Mouse (Mus musculus) fat pad, adult 2 months (tissue): ENCODE measurements around the gene Nova2.

Source experiments
- DNase-seq: peaks from one replicate; pipeline ENCODE4 v3.0.0-alpha.2; 2011; ENCODE audit warnings: low read depth, low spot score; ENCODE audit errors: extremely low read depth

The Nova2 gene

DNA sequence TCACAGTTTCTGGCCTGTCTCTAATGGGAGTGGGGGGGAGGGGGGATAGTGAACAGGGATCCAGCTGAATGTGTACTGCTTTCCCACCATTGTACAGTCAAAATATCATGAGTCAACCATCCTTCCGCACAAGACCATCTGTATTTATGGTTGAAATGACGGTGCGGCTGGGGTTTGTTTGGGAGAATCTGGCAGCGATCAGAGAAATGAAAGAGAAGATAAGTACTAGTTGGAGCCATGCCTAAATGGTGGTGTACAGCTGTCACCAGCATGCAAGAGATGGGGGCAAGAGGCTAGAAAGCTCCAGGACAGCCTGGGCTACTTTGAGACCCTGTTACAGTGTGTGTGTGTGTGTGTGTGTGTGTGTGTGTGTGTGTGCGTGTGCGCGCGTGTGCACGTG, 52.7 kb downstream of the Nova2 start:
- no peak for DNase-seq

DNA sequence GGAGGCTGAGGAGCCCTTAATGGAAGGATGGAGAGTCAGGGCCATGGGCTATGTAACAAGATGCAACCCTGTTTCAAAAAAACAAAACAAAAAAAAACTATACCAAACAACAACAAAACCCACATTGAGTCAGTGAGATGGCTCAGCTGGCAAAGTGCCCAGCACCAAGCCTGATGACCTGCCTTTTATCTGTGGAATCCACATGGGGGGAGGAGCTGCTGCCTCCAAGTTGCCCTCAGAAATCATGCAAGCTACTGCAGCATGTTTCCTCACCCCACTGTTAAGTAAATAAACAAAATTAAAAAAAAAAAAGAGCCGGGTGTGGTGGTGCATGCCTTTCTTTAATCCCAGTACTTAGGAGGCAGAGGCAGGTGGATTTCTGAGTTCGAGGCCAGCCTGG, 60.8 kb downstream of the Nova2 start:
- no peak for DNase-seq

DNA sequence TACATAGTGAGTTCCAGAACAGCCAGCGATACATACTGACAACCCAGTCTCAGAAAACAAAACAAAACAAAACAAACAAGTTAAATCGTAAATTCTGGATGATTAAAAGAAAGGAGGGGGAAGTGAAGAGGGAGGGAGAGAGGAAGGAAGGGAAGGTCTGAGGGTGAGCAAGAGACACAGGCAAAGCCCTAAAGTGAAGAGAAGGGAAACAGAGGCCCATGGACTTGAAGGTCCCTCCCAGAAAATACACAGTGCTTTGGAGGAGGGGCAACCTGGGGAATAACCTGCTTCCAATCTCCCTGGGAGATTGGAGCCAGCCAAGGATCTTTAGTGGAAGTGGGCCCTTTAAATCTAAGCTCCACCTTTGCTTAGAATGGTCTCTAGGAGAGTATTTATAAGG, 61.4 kb downstream of the Nova2 start, which contains the start of gene Nanos2:
Gene Nanos2, plus strand, starts transcription at position 301 of the 400 bp plus-strand sequence.
- DNase-seq = no peak

DNA sequence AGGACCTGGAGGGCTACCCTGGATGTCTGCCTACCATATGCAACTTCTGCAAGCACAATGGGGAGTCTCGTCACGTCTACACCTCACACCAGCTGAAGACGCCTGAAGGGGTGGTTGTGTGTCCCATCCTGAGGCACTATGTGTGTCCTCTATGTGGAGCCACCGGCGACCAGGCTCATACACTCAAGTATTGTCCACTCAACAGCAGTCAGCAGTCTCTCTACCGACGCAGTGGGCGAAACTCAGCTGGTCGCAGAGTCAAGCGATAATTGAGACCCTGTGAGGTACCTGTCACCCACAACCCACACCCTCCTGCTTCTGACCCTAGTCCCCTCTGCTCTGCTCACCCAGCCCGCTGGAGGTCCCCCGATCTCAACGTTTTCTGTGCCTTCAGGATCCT, 62.1 kb downstream of the Nova2 start:
- no peak for DNase-seq

DNA sequence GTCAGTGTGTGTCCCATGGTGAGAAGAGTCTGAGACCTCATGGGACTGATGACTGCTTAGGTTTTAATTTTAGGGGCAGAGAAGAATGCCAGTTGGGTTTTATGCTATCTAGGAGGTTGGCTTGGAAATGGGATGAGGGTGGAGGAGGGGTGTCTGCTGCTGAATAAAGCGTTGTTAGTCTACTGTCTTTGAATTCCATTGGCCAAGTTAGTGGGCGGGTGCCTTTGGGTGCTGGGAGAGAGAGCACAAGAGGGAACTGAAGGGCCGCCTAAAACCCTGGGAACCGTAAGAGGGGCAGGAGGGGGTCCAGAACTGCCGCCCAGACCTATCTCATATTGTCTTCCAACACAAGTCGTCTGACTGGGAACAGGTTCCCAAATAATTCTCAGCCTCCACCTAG, 63.1 kb downstream of the Nova2 start:
- DNase-seq = no peak

DNA sequence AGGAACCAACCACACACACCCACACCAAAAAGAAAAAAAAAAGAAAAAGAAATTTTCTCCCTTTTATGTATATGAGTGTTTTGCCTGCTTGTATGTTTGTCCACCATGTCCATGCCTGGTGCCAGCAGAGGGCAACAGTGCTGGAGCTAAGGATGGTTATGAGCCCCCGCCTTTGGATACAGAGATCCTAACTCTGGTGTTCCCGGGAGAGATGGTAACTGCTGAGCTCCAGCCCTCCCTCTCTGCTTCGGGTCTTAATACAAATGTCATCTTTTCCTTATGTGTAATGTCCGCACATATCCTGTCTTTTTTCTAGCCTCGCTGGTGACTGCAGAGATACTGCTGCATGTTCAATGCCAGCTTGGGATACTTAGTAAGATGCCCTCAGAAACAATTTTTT, 64.3 kb downstream of the Nova2 start:
- DNase-seq = no peak

DNA sequence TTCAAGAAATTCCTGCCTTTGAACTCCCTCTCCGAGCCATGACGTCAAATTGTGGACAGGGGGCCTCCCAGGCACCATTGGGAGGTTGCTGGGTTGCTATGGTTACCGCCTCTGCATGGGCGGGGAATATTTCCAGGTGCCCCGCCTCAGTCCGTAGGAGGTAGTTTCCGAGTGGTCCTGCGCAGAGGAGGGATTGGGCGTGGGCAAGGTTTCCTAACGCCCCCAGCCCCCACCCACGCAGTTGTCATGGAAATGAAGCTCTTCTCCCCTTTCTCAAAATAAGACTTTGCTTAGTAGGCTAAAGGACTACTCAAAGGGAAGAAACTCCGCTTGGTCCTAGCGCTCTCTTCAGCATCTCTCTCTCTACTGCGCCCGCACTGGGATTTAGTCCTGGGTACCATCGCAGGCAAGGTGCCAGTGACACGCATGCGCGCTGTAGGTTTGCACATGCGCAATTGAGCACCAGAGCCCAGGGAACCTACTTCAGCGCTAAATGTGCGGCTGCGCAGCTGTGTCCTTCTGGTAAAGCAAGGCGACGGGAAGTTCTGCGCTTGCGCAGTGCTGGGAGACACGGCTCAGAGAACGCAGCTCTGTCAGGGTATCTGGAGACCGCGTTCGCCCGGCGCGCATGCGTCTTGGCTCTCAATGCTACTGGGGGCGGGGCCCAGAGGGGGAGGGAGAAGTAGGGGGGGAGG, 65.1 kb downstream of the Nova2 start, which contains the start of gene Mypop:
Gene Mypop, plus strand, starts transcription at position 645 of the 695 bp plus-strand sequence.
- DNase-seq = peak; percentile 76

DNA sequence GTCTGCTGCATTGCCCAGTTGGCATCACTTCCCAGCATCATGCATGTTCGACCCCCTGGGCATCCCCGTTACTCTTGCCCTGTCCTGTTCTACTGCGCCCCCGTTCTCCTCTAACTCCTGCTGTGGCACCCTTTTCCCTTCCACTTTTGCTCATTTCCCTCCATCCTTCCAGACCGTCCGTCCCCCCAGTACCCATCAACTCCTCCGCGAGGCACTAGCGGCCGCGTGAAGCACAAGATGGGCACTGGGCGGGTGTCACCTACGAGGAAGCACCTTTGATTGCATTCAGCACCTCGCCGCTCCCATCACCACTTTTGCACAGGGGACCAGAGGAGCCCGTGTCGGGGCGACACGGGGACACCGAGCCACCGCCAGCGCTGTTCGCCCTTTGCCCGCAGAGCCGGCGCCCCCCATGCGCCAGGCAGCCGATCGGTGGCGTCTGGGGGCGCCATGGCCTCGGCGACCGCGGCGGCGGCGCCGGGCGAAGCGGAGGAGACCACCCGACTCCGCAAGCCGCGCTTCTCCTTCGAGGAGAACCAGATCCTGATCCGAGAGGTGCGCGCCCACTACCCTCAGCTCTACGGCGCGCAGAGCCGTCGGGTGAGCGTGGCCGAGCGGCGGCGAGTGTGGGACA, 66.1 kb downstream of the Nova2 start:
- no peak for DNase-seq

DNA sequence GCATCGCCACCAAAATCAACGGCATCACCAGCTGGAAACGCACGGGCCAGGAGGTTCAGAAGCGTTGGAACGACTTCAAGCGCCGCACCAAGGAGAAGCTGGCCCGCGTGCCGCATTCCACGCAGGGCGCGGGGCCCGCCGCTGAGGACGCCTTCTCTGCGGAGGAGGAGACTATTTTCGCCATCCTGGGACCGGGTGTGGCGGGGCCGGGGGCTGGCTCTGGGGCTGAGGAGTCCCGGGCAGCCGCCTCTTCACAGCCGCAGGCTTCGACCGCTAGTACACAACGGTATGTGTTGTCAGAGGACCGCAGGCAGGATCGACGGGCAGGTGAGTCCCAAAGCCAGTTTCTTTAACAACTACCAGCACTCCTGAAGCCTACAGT, 66.6 kb downstream of the Nova2 start:
- DNase-seq = no peak

DNA sequence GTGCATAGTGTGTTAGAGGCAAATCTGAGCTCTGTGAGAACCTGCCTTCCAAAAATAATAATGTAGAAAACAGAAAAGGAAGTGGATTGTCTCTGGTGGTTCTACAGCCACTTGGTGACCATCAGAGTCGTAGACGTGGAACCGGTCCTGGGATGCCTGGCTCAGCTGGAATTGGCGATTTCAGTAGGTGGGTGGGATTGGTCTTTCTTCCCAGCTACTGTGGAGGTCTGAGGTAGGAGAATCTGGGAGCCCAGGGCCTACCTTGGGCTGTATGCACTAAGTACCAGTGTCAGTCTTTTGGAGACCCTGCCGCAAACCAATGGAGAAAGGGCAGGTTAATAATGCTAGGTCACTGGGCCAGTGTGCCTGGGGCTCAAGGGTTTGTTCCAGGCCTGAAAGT, 67.3 kb downstream of the Nova2 start:
- no peak for DNase-seq

DNA sequence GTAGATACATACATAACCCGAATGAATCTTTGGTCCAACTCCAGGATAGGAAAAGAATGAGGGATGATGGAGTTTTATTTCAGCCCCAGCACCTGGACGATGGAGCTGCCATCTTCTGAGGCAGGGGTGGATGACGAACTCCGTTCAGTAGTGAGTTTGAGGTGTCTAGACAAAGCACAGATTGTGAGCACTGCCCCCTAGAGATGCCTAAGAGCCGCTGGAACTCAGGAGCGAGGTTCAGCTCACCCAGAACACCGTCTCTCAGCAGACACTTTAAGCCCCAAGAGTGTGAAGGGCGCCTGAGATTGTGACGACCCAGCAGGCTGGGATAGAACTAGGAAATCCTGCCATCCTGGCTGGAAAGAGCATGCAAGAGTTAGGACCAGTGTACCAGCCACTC, 73.1 kb downstream of the Nova2 start:
- no peak for DNase-seq

DNA sequence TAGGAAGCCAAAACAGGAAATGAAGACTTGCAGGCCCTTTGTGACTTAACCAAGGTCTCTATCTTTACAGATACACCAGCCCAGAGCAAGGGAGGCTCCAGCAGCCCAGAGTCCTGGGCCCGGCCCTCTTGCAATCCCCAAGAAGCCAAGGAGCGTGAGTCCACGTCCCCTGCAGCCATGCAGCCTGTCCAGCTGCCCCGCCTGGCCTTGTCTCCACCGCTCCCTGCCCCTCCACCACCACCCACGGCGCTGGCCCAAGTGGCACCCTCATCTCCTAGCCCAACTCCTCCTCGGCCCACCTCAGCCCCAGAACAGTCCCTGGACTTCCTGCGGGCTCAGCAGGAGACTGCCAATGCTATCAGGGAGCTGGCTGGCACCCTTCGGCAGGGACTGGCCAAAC, 74.7 kb downstream of the Nova2 start:
- DNase-seq = no peak

DNA sequence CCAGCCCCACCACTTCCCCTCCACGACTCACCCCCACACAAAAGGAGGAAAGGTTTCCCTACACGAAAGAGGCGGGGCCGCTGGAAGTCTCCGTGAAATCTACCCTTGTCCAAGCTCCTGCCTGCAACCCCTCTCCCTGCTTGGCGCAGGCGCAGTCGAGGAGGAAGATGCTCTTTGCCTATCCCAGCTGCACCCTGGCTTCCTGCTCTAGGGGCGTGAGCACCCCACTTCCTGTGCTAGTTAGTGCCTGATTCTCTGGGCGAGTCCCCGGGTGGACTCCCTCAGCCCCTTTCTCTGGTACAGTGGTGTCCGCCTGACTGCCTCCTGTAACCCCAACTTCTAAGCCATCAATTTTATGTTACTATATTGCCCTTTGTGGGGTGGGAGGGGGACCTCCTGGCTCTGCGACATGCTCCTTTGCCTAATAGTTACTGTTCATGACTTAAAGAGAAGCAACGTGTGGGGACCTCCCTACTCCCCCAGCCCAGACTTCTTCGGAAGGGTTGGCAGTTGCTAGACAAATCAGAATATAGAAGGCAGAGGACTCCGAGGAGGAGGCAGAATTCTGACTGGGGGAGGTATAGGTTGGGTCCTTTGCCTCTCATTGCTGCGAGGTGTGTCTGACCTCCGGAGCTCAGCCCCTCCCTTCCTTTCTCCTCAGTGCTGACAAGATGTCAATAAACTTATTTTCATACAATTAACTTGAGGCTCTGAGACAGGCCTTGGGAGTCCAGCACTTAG, 75.5 kb downstream of the Nova2 start:
- DNase-seq = no peak

DNA sequence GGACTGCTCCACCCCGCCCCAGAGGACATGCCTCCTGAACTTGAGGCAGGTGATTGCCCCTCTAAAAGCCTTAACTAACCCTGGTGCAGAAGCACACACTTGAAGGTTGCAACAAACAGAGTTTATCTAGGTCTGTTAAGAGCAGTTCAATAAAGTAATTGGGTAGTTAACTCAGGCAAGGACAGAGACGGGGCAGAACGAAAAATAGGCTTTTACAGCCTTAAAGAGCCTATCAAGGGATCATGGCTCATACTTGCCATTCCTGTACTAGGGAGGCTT, 76.1 kb downstream of the Nova2 start:
- DNase-seq = no peak

DNA sequence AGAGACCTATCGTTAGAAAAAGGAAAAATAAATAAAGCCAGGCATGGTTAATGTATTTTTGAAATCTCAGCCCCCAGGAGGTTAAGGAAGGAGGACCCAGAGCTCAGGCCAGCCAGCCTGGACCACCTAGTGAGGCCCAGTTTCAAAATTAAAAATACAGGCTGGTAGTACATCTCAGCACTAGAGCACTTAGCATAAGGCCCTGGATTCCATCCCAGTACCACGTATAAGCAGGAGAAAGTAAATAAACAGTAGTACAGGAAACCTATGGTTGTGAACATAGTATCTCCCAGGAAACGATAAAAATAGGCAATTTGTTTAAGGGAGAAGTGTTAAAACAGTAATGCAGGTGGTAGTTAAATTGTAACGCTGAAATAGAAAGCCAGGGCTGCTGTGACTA, 76.4 kb downstream of the Nova2 start:
- no peak for DNase-seq

DNA sequence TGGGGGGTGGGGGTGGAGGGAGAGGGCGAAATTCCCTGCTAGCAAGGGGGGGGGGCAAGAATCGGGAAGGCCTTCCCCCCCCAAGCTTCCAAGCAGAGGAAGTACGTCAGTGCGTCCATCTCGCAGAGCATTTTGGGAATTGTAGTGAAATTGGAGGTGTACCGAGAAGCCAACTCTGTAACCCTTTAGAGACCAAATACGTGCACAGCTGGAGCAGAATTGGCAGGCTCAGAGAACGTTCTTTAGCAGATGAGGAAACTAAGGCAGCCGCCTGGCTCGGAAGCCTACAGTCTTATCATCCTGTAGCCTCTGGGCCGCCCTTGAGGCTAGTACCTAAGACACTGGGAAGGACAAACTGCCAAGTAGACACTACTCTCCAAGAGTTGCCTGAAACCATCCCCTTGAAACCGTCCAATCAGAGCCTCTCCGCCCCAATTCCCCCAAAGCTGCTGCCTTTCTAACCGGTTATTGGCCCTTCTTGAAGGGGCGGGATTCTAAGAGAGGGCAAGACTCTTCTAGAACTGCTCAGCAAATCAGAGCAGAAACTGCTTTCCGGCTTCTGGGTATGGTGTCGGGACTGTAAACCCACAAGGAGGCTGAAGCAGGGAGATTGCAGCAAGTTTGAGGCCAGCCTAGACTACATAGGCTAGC, 77.3 kb downstream of the Nova2 start:
- DNase-seq = peak; percentile 61

DNA sequence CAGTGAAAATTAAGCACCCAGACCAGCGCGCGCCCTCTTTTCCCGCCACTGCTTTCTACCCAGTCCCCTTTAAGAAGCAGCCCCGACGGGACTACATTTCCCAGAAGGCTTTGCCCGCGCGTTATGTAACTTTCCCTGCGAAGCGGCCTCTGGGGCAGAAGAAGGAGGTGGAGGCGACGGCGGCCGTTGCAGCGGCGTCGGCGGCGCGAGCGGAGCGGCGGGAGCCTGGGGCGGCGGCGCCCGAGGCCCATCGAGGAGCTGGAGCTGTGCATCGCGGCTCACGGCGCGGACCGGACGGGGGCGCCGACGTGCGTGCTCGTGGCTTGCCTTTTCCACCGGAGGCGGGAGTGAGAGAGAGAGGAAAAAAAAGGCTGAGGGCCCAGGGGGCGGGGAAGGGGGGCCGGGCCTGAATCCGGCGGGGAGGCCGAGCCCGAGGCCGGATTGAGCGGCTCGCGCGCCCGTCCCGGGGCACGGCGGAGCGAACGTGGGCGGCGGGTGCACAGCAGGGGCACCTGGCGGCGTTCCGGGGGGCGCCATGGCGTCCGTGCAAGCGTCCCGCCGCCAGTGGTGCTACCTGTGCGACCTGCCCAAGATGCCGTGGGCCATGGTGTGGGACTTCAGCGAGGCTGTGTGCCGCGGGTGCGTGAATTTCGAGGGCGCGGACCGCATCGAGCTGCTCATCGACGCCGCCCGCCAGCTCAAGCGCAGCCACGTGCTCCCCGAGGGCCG, 78.4 kb downstream of the Nova2 start, which contains the start of gene Irf2bp1:
Gene Irf2bp1, plus strand, starts transcription at position 143 of the 729 bp plus-strand sequence.
- DNase-seq = peak; percentile 51

DNA sequence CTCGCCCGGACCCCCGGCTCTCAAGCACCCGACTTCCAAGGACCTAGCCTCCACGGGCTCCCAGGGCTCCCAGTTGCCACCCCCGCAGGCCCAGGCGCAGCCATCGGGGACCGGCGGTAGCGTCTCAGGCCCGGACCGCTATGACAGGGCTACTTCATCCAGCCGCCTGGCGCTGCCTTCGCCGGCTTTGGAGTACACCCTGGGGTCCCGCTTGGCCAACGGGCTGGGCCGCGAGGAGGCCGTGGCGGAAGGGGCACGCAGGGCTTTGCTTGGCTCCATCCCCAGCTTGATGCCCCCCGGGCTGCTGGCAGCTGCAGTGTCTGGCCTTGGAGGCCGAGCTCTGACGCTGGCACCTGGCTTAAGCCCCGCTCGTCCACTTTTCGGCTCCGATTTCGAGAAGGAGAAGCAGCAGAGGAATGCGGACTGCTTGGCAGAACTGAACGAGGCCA, 79.0 kb downstream of the Nova2 start:
- no peak for DNase-seq

DNA sequence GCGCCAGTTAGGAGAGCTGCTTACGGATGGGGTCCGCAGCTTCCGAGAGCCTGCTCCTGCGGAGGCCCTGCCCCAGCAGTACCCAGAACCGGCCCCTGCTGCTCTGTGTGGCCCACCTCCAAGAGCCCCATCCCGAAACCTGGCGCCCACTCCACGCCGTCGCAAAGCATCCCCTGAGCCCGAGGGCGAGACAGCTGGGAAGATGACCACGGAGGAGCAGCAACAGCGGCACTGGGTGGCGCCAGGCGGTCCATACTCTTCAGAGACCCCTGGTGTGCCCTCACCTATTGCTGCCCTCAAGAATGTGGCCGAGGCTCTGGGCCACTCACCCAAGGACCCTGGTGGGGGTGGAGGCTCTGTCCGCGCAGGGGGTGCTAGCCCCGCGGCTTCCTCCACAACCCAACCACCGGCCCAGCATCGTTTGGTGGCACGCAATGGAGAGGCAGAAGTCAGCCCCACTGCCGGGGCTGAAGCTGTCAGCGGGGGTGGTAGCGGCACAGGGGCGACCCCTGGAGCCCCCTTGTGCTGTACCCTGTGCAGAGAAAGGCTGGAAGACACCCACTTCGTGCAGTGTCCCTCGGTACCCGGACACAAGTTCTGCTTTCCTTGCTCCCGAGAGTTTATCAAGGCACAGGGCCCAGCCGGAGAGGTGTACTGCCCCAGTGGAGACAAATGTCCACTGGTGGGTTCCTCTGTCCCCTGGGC, 79.9 kb downstream of the Nova2 start:
- no peak for DNase-seq

DNA sequence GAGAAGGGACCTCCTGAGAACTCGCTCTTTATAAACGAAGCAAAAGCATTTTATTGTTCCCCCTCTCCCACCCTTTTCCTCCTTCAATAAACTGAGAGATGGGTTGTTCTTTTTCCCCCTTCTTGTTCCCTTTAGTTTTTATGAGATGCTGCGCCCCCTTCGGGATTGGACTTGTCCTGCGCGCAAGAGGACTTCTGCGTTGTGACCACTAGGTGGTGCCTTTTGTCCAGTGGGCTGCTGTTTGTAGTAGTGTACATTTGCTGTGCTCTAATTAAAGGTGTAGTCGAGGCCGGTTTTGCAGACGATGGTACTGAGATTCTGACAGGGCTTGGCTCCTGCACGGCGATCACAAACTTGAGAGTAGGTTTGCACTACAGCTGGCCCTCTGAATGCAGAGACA, 80.8 kb downstream of the Nova2 start:
- DNase-seq = peak; percentile 33
